Mouse (Mus musculus) right cerebral cortex, postnatal 25 days (tissue): ENCODE measurements around the gene Fam189a1.

Source experiments
- DNase-seq: peaks from one replicate; pipeline ENCODE4 v3.0.0; 2022

Fam189a1 gene

GRCm38 (mm10) chr7:64723313-64723712, 433.1 kb downstream of the Fam189a1 start:
- no peak for DNase-seq

GRCm38 (mm10) chr7:64716286-64716685, 440.1 kb downstream of the Fam189a1 start:
- no peak for DNase-seq

- DNase-seq: no peak
These were observed 446.7 kb downstream of the Fam189a1 start for GRCm38 (mm10) chr7:64709520-64710262.

GRCm38 (mm10) chr7:64708176-64708575, 448.2 kb downstream of the Fam189a1 start:
- DNase-seq: no peak
